Mouse (Mus musculus) CH12.LX (cell line): ENCODE measurements at regions not wholly inside any gene's neighbourhood (a gene's known extent, or its start where the extent isn't known, plus 50 kb on each side); places are given as distances from the start of the nearest gene placed in this dataset.

Experiments used
- DNase-seq: peaks from one replicate; pipeline ENCODE4 v3.0.0-alpha.2; 2013; ENCODE audit errors: extremely low read depth
- H3K27ac ChIP-seq: 2 replicates; pipeline ENCODE4 v1.5.1; 2012; ENCODE audit warnings: low read depth, mild to moderate bottlenecking, control low read depth, moderate library complexity; ENCODE audit not compliant: insufficient read depth
- H3K27me3 ChIP-seq: replicated peaks from 2 replicates; pipeline ENCODE3; 2012; ENCODE audit warnings: inconsistent platforms
- H3K36me3 ChIP-seq, 2 experiments: replicated peaks in 1 of 2; 2 replicates each; pipeline versions ENCODE3 to v1.6.1; 2012; ENCODE audit warnings: inconsistent platforms in 1 of 2, low read length in 1 of 2, mild to moderate bottlenecking in 1 of 2, mixed read lengths in 1 of 2, moderate library complexity in 1 of 2; ENCODE audit not compliant: control insufficient read depth in 1 of 2, insufficient read depth in 1 of 2
- H3K4me1 ChIP-seq, 2 experiments: 2 replicates each; pipeline ENCODE4 v1.6.1; 2012; ENCODE audit warnings: inconsistent platforms in 1 of 2, moderate library complexity in 1 of 2; ENCODE audit not compliant: insufficient read depth in 2 of 2, control insufficient read depth in 1 of 2
- H3K4me2 ChIP-seq: 2 replicates; pipeline ENCODE4 v1.6.1; 2012; ENCODE audit warnings: low read depth, mild to moderate bottlenecking, control low read depth; ENCODE audit not compliant: poor library complexity, insufficient read depth, severe bottlenecking
- H3K4me3 ChIP-seq, 3 experiments: fragments of 150-350 bp in 1 of 3; sonication (generic) in 1 of 3; replicated peaks in 1 of 3; 2 replicates each; pipeline versions ENCODE3 to v1.5.1; 2011 to 2012; ENCODE audit warnings: low read depth in 2 of 3, low read length in 2 of 3, mild to moderate bottlenecking in 2 of 3, moderate library complexity in 2 of 3, control low read depth in 1 of 3, improper control_type of control experiment in 1 of 3, inconsistent platforms in 1 of 3, mixed read lengths in 1 of 3; ENCODE audit not compliant: poor library complexity in 1 of 3
- H3K79me2 ChIP-seq: replicated peaks from 2 replicates; pipeline ENCODE4 v1.6.1; 2012; ENCODE audit warnings: mild to moderate bottlenecking, moderate library complexity; ENCODE audit not compliant: control insufficient read depth, poor library complexity, insufficient read depth, severe bottlenecking; ENCODE audit errors: extremely low read depth
- H3K9ac ChIP-seq: 2 replicates; pipeline ENCODE4 v1.6.1; 2012; ENCODE audit warnings: low read depth, mild to moderate bottlenecking, control low read depth, moderate library complexity; ENCODE audit not compliant: insufficient read depth
- H3K9me3 ChIP-seq: replicated peaks from 2 replicates; pipeline ENCODE3; 2012; ENCODE audit warnings: low read length, inconsistent platforms, mixed read lengths
- BHLHE40 ChIP-seq: IDR thresholded peaks from 2 replicates; pipeline ENCODE4 v1.6.1; 2011; ENCODE audit warnings: mild to moderate bottlenecking, low read depth, low read length, improper control_type of control experiment
- CHD1 ChIP-seq: IDR thresholded peaks from 2 replicates; pipeline ENCODE4 v1.6.1; 2012; ENCODE audit warnings: low read depth, low read length, improper control_type of control experiment, inconsistent platforms
- CTCF ChIP-seq, 2 experiments: IDR thresholded peaks in 1 of 2; conservative IDR thresholded peaks in 1 of 2; 2 replicates each; pipeline ENCODE4 v1.5.1; 2011 to 2012; ENCODE audit warnings: low read depth in 2 of 2, low read length in 2 of 2, improper control_type of control experiment in 1 of 2, inconsistent platforms in 1 of 2, mild to moderate bottlenecking in 1 of 2, moderate library complexity in 1 of 2
- EP300 ChIP-seq: IDR thresholded peaks from 2 replicates; pipeline ENCODE4 v1.6.1; 2011; ENCODE audit warnings: low read length, improper control_type of control experiment
- ETS1 ChIP-seq: conservative IDR thresholded peaks from 2 replicates; pipeline ENCODE4 v1.6.1; 2012; ENCODE audit warnings: low read depth, mild to moderate bottlenecking, inconsistent platforms, low read length, improper control_type of control experiment, moderate library complexity
- HCFC1 ChIP-seq: IDR thresholded peaks from 2 replicates; pipeline ENCODE4 v1.6.1; 2012; ENCODE audit warnings: low read depth, mild to moderate bottlenecking, inconsistent platforms, low read length, improper control_type of control experiment
- JUND ChIP-seq: conservative IDR thresholded peaks from 2 replicates; pipeline ENCODE4 v1.6.1; 2011; ENCODE audit warnings: low read depth, low read length, improper control_type of control experiment
- KAT2A ChIP-seq: IDR thresholded peaks from 2 replicates; pipeline ENCODE4 v1.6.1; 2012; ENCODE audit warnings: low read length, improper control_type of control experiment, inconsistent platforms; ENCODE audit not compliant: insufficient replicate concordance
- MAZ ChIP-seq: IDR thresholded peaks from 2 replicates; pipeline ENCODE4 v1.6.1; 2012; ENCODE audit warnings: low read depth, mild to moderate bottlenecking, inconsistent platforms, low read length, improper control_type of control experiment, moderate library complexity
- MEF2A ChIP-seq: IDR thresholded peaks from 2 replicates; pipeline ENCODE4 v1.6.1; 2014; ENCODE audit warnings: low read depth, mild to moderate bottlenecking, inconsistent platforms, low read length, improper control_type of control experiment, borderline replicate concordance
- MXI1 ChIP-seq: IDR thresholded peaks from 2 replicates; pipeline ENCODE4 v1.6.1; 2011; ENCODE audit warnings: mild to moderate bottlenecking, low read depth, low read length, improper control_type of control experiment
- MYC ChIP-seq: IDR thresholded peaks from 2 replicates; pipeline ENCODE4 v1.6.1; 2011; ENCODE audit warnings: low read depth, mild to moderate bottlenecking, improper control_type of control experiment, low read length
- NRF1 ChIP-seq: IDR thresholded peaks from 2 replicates; pipeline ENCODE4 v1.6.1; 2014; ENCODE audit warnings: low read depth, mild to moderate bottlenecking, inconsistent platforms, low read length, improper control_type of control experiment, moderate library complexity
- PAX5 ChIP-seq: IDR thresholded peaks from 2 replicates; pipeline ENCODE4 v1.6.1; 2012; ENCODE audit warnings: low read length, inconsistent platforms, mixed read lengths
- POLR2AphosphoS2 ChIP-seq: IDR thresholded peaks from 2 replicates; pipeline ENCODE4 v1.6.1; 2011; ENCODE audit warnings: low read depth, low read length, improper control_type of control experiment
- RAD21 ChIP-seq: IDR thresholded peaks from 2 replicates; pipeline ENCODE4 v1.6.1; 2011; ENCODE audit warnings: low read depth, mild to moderate bottlenecking, low read length, improper control_type of control experiment, moderate library complexity
- SIN3A ChIP-seq: IDR thresholded peaks from 2 replicates; pipeline ENCODE4 v1.6.1; 2012; ENCODE audit warnings: low read length, improper control_type of control experiment, inconsistent platforms
- SMC3 ChIP-seq: IDR thresholded peaks from 2 replicates; pipeline ENCODE4 v1.6.1; 2011; ENCODE audit warnings: low read depth, low read length, improper control_type of control experiment
- TBP ChIP-seq: conservative IDR thresholded peaks from 2 replicates; pipeline ENCODE4 v1.6.1; 2011; ENCODE audit warnings: low read depth, low read length, improper control_type of control experiment
- TCF12 ChIP-seq: IDR thresholded peaks from 2 replicates; pipeline ENCODE4 v1.6.1; 2014; ENCODE audit warnings: low read depth, mild to moderate bottlenecking, inconsistent platforms, low read length, improper control_type of control experiment
- USF1 ChIP-seq: IDR thresholded peaks from 2 replicates; pipeline ENCODE4 v1.6.1; 2014; ENCODE audit warnings: low read depth, mild to moderate bottlenecking, inconsistent platforms, low read length, improper control_type of control experiment
- ZC3H11A ChIP-seq: IDR thresholded peaks from 2 replicates; pipeline ENCODE4 v1.6.1; 2012; ENCODE audit warnings: low read depth, mild to moderate bottlenecking, inconsistent platforms, low read length, improper control_type of control experiment
- ZKSCAN1 ChIP-seq: IDR thresholded peaks from 2 replicates; pipeline ENCODE4 v1.6.1; 2012; ENCODE audit warnings: low read depth, inconsistent platforms, low read length, improper control_type of control experiment, borderline replicate concordance
- ZMIZ1 ChIP-seq: IDR thresholded peaks from 2 replicates; pipeline ENCODE4 v1.6.1; 2012; ENCODE audit warnings: low read depth, mild to moderate bottlenecking, inconsistent platforms, low read length, improper control_type of control experiment
- dilution Hi-C: fragments of 300-500 bp; cut with MboI; formaldehyde crosslinking; loops from 2 replicates; pipeline ENCODE4 v1.14.3; 2020; ENCODE audit warnings: low sequenced_read_pairs; ENCODE audit not compliant: extremely low pct_unique_long_range_greater_than_20kb, extremely low pct_ligation_motif_present
- in situ Hi-C: fragments of 300-500 bp; cut with MboI; formaldehyde crosslinking; loops from 3 replicates; pipeline ENCODE4 v1.14.3; 2019; ENCODE audit warnings: low sequenced_read_pairs, low pct_ligation_motif_present, low pct_unique_long_range_greater_than_20kb, mixed read lengths

- H3K4me2 ChIP-seq, result no peak overlapping the region
- H3K4me1 ChIP-seq, result no peaks in the 10 kb centered on the region
- dilution Hi-C loops (no loop called here), in situ Hi-C loops (no loop called here)
- no peak overlapping the region for H3K9ac ChIP-seq
- H3K27ac ChIP-seq, result no peak overlapping the region
- no peak overlapping the region for H3K4me3 ChIP-seq
- TF ChIP-seq MXI1 (no peak), ETS1 (no peak), TBP (no peak)
- TF ChIP-seq, all 38 proteins: peak for 0
- no peaks in the 10 kb centered on the region for H3K36me3 ChIP-seq
- no peaks in the 10 kb centered on the region for H3K27me3 ChIP-seq
- H3K9me3 ChIP-seq, result no peaks in the 10 kb centered on the region
- DNase-seq, result no peak
- H3K79me2 ChIP-seq, result no peaks in the 10 kb centered on the region
These were observed 93.6 kb downstream of the Tmem130 start for GRCm38 (mm10) chr5:144668060-144668459.

DNA sequence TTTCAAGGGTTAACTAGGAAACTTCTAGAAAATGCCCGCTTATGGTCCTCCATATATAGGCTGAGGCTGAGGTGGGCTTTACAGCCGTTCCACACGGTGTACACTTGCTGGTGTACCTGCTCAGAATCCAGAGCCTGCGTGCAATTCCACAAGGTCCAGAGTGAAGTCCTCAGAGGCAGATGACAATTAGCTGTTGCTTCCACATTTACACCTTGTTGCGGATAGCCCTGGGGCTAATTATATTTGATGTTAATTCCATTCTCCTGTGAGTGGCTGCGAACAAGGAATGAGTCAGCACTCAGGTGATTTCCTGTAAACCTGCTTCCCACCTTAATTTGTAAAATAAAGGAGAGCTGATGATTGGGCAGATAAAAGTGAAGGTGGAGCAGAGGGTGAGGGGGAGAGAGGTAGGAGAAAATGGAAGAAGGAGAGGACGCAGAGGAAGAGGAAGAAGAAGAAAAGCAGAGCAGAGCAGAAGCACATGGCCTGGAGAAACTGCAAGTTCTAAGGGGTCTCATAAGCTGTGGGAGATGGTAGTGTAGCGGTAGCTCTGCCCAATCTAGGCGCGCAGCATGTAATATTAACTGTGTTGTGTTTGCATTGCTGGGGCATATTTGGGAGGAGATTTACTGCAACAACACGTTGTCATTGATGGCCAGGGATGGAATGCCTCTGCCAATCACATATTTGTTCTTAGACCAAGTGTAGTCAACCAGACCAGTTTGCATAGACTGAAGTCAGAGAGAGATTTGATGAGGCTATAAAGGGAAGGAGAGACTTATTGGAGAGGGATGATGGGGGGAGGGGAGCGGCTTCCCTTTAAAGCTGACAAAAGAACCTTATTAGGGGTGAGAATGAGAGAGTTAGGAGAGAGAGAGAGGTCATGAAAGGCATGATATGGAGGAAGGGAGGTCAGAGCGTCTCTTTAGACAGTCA, 82.5 kb downstream of the Tmem130 start:
- dilution Hi-C loops, result no loop called here
- no peaks in the 10 kb centered on the region for H3K36me3 ChIP-seq
- H3K4me2 ChIP-seq, result no peak overlapping the region
- TF ChIP-seq USF1 (no peak), TCF12 (no peak)
- peaks cover 0 to 31% of the 10 kb centered on the region in 2 experiments; a peak in 2 of 4 replicates for H3K4me1 ChIP-seq
- in situ Hi-C loops, result no loop called here
- no peaks in the 10 kb centered on the region for H3K9me3 ChIP-seq
- H3K27me3 ChIP-seq, result no peaks in the 10 kb centered on the region
- H3K27ac ChIP-seq, result no peak overlapping the region
- no peak for DNase-seq
- no peak overlapping the region for H3K9ac ChIP-seq
- H3K4me3 ChIP-seq, result no peak overlapping the region
- no peaks in the 10 kb centered on the region for H3K79me2 ChIP-seq

DNA sequence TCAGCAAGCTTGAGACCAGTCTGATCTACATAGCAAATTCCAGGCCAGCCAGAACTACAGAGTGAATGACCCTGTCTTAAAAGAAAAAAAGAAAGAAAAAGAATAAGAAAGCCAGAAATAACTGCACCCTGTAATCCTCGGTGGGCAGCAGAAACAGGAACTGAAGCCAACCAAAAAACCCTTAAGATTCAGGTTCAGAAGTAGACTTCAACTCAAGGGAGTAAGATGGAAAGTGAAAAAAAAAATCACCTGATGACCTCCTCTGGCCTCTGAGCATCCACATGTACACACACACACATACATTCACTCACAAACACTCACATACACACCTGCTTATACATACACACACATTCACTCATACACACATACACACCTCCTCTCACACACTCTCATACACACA, 77.4 kb downstream of the Tmem130 start:
- Histone ChIP-seq H3K4me1 (peaks cover 6 to 55% of the 10 kb centered on the region in 2 experiments), H3K36me3 (no peaks in the 10 kb centered on the region), H3K4me2 (no peak overlapping the region), H3K9me3 (no peaks in the 10 kb centered on the region), H3K4me3 (peak overlapping the region in 1 of 3 experiments; percentile 32), H3K27ac (peak overlapping the region; percentile 31; the same call in 1 of the 2 replicates), H3K79me2 (no peaks in the 10 kb centered on the region), H3K27me3 (no peaks in the 10 kb centered on the region), H3K9ac (no peak overlapping the region)
- DNase-seq, result peak; percentile 68
- dilution Hi-C loops, result no loop called here
- in situ Hi-C loops, result no loop called here
- no peak for TF ChIP-seq RAD21
- TF ChIP-seq CHD1, result no peak
- peak; percentile 42 for TF ChIP-seq ETS1
- no peak for TF ChIP-seq HCFC1
- TF ChIP-seq BHLHE40, result peak; percentile 41; the same call in 1 of the 2 replicates
- no peak for TF ChIP-seq PAX5
- peak; percentile 85 for TF ChIP-seq EP300
- no peak for TF ChIP-seq JUND
- peak; percentile 31; the same call in 1 of the 2 replicates for TF ChIP-seq SIN3A
- TF ChIP-seq KAT2A, result no peak
- no peak for TF ChIP-seq ZC3H11A
- TF ChIP-seq TCF12, result no peak
- TF ChIP-seq ZKSCAN1, result no peak
- TF ChIP-seq POLR2AphosphoS2, result no peak
- no peak for TF ChIP-seq NRF1
- no peak for TF ChIP-seq SMC3
- no peak for TF ChIP-seq MYC
- no peak for TF ChIP-seq MAZ
- peak; percentile 74 for TF ChIP-seq MEF2A
- TF ChIP-seq ZMIZ1, result no peak
- TF ChIP-seq CTCF (conservative IDR thresholded peaks at IDR 0.05 in 1 of 2, IDR thresholded peaks at IDR 0.05 in 1 of 2; ENCODE audit: low read depth in 2 of 2, low read length in 2 of 2), result no peak
